Mouse (Mus musculus) brain, embryonic 14.5 days (tissue): ENCODE results near the gene Hip1r.

Source experiments
- CTCF ChIP-seq: fragments of 200-500 bp; IDR thresholded peaks from 2 replicates; pipeline ENCODE4 v1.5.1; 2012; ENCODE audit warnings: inconsistent platforms, mild to moderate bottlenecking, moderate library complexity, borderline replicate concordance; ENCODE audit not compliant: insufficient read depth, insufficient read length; ENCODE audit errors: extremely low read depth
- POLR2A ChIP-seq: fragments of 200-500 bp; IDR thresholded peaks from 2 replicates; pipeline ENCODE4 v1.6.1; 2012; ENCODE audit warnings: mild to moderate bottlenecking, inconsistent platforms, borderline replicate concordance; ENCODE audit not compliant: poor library complexity, insufficient read depth, insufficient read length, severe bottlenecking; ENCODE audit errors: extremely low read depth

DNA sequence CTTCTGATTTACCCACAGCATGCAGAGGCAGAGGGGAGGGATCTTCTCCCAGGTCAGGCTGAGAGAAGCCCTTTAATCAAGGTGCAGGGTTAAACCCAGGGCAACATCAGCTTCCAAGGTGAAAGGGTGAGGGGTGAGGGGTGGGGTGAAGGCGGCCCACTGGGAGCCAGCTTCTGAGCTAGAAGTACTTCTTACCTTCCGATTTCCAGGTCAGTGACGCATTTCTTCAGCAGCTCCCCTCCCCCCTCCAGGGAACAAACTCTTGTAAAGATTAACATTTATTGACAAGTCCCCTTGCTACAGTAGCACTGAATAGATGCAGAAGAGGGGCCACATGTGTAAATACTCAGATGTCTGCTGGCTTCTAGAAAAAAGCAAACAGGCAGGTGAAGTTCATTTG lies 3.8 kb downstream of the Hip1r start:
- TF ChIP-seq POLR2A (no peak), CTCF (no peak)
